Mouse (Mus musculus) bone marrow, adult 2 months (tissue): Measurements from ENCODE around the gene Zfp207.

Experiments used
- CTCF ChIP-seq: fragments of 200-500 bp; IDR thresholded peaks from 2 replicates; pipeline ENCODE4 v1.5.1; 2011; ENCODE audit warnings: low read length, control low read depth; ENCODE audit not compliant: control insufficient read depth, insufficient read depth
- POLR2A ChIP-seq: fragments of 200-500 bp; IDR thresholded peaks from 2 replicates; pipeline ENCODE4 v1.6.1; 2011; ENCODE audit warnings: low read depth, mild to moderate bottlenecking, control low read depth, low read length, borderline replicate concordance; ENCODE audit not compliant: control insufficient read depth

GRCm38 (mm10) chr11:80389885-80390284 lies 6.8 kb downstream of the Zfp207 start:
- no peak for TF ChIP-seq POLR2A
- TF ChIP-seq CTCF: no peak
